Mouse (Mus musculus) A20 (cell line): Measurements from ENCODE around the gene Osbpl3.

Experiments
- DNase-seq: peaks from one replicate; pipeline ENCODE4 v3.0.0-alpha.2; 2011; ENCODE audit warnings: low read depth, low spot score

Gene Osbpl3

GRCm38 (mm10) chr6:50455829-50456469, at the start of gene Osbpl3:
Osbpl3 (minus strand) TSS chr6:50456201.
- DNase-seq: peak; percentile 67

GRCm38 (mm10) chr6:50505531-50505930, 49.5 kb upstream of the Osbpl3 start:
- no peak for DNase-seq

- no peak for DNase-seq
Observed at GRCm38 (mm10) chr6:50504711-50505110, 48.7 kb upstream of the Osbpl3 start.

- DNase-seq: no peak
Observed at GRCm38 (mm10) chr6:50503779-50504178, 47.8 kb upstream of the Osbpl3 start.

GRCm38 (mm10) chr6:50503031-50503430, 47.0 kb upstream of the Osbpl3 start:
- no peak for DNase-seq

- no peak for DNase-seq
Observed at GRCm38 (mm10) chr6:50498346-50498745, 42.3 kb upstream of the Osbpl3 start.

- DNase-seq: no peak
Observed at GRCm38 (mm10) chr6:50490519-50490918, 34.5 kb upstream of the Osbpl3 start.

GRCm38 (mm10) chr6:50489380-50489779, 33.4 kb upstream of the Osbpl3 start:
- no peak for DNase-seq

- DNase-seq: no peak
Observed at GRCm38 (mm10) chr6:50486035-50486902, 30.3 kb upstream of the Osbpl3 start.

GRCm38 (mm10) chr6:50483426-50483825, 27.4 kb upstream of the Osbpl3 start:
- DNase-seq: no peak

- peak; percentile 57 for DNase-seq
Observed at GRCm38 (mm10) chr6:50481460-50481859, 25.5 kb upstream of the Osbpl3 start.

GRCm38 (mm10) chr6:50466451-50466850, 10.4 kb upstream of the Osbpl3 start:
- no peak for DNase-seq

GRCm38 (mm10) chr6:50464690-50465485, 8.9 kb upstream of the Osbpl3 start:
- no peak for DNase-seq

GRCm38 (mm10) chr6:50462026-50462425, 6.0 kb upstream of the Osbpl3 start:
- no peak for DNase-seq

- no peak for DNase-seq
Observed at GRCm38 (mm10) chr6:50461585-50461984, 5.6 kb upstream of the Osbpl3 start.

GRCm38 (mm10) chr6:50460646-50461045, 4.6 kb upstream of the Osbpl3 start:
- DNase-seq: no peak

GRCm38 (mm10) chr6:50460246-50460645, 4.2 kb upstream of the Osbpl3 start:
- no peak for DNase-seq

GRCm38 (mm10) chr6:50459271-50459670, 3.3 kb upstream of the Osbpl3 start:
- DNase-seq: no peak

- DNase-seq: no peak
Observed at GRCm38 (mm10) chr6:50457551-50458348, 1.7 kb upstream of the Osbpl3 start.

- no peak for DNase-seq
Observed at GRCm38 (mm10) chr6:50456706-50457105, 705 bp upstream of the Osbpl3 start.

- peak; percentile 3 for DNase-seq
Observed at GRCm38 (mm10) chr6:50455102-50455828, 736 bp downstream of the Osbpl3 start.
